Mouse (Mus musculus) liver, embryonic 14.5 days (tissue): ENCODE results near the gene Pde9a. TPM values are rescaled to one million over a fixed set of nuclear protein-coding genes. Genes with fewer than 3 reads are reported as not detected.

ENCODE experiments used
- ATAC-seq: fragments of 200-750 bp; cut with Nextera tagmentation; 2 replicates; pipeline ENCODE4 v1.8.0; 2017; ENCODE audit warnings: moderate number of reproducible peaks, mild to moderate bottlenecking, moderate library complexity; ENCODE audit not compliant: insufficient read depth
- DNase-seq, 3 experiments: peaks; one replicate each; pipeline ENCODE4 v3.0.0-alpha.2; 2012 to 2013; ENCODE audit warnings: low read depth in 3 of 3, low spot score in 3 of 3
- H3K27ac ChIP-seq: fragments of 300-500 bp; sonication (generic); 2 replicates; pipeline ENCODE4 v1.5.1; 2014; ENCODE audit warnings: moderate library complexity, mild to moderate bottlenecking, control low read depth, inconsistent platforms
- H3K27me3 ChIP-seq: fragments of 300-500 bp; sonication (generic); 2 replicates; pipeline ENCODE4 v1.6.1; 2014; ENCODE audit warnings: mild to moderate bottlenecking, low read length, moderate library complexity; ENCODE audit not compliant: control insufficient read depth, insufficient read depth
- H3K36me3 ChIP-seq: fragments of 300-500 bp; sonication (generic); replicated peaks from 2 replicates; pipeline ENCODE4 v1.6.1; 2014; ENCODE audit warnings: low read depth; ENCODE audit not compliant: control insufficient read depth, insufficient read depth
- H3K4me1 ChIP-seq, 2 experiments: fragments of 200-500 bp in 1 of 2; fragments of 300-500 bp in 1 of 2; sonication (generic) in 1 of 2; replicated peaks; 2 replicates each; pipeline ENCODE4 v1.6.1; 2012 to 2014; ENCODE audit warnings: antibody characterized with exemption in 1 of 2, inconsistent platforms in 1 of 2, low read length in 1 of 2; ENCODE audit not compliant: control insufficient read depth in 2 of 2, insufficient read depth in 2 of 2
- H3K4me2 ChIP-seq: fragments of 300-500 bp; sonication (generic); 2 replicates; pipeline ENCODE4 v1.6.1; 2014; ENCODE audit warnings: low read depth, mild to moderate bottlenecking, control low read depth, moderate library complexity
- H3K4me3 ChIP-seq, 2 experiments: fragments of 200-500 bp in 1 of 2; fragments of 300-500 bp in 1 of 2; sonication (generic) in 1 of 2; 2 replicates each; pipeline ENCODE4 v1.5.1; 2012 to 2014; ENCODE audit warnings: low read depth in 2 of 2, low read length in 2 of 2, mild to moderate bottlenecking in 2 of 2, control low read depth in 1 of 2, inconsistent platforms in 1 of 2, moderate library complexity in 1 of 2; ENCODE audit not compliant: insufficient read depth in 1 of 2
- H3K9ac ChIP-seq: fragments of 300-500 bp; sonication (generic); replicated peaks from 2 replicates; pipeline ENCODE4 v1.6.1; 2014; ENCODE audit warnings: mild to moderate bottlenecking, control low read depth, moderate library complexity
- H3K9me3 ChIP-seq: fragments of 300-500 bp; sonication (generic); 2 replicates; pipeline ENCODE4 v1.6.1; 2016; ENCODE audit warnings: low read length, mixed read lengths; ENCODE audit not compliant: control insufficient read depth
- CTCF ChIP-seq: IDR thresholded peaks from 2 replicates; pipeline ENCODE4 v1.5.1; 2016; ENCODE audit warnings: antibody characterized with exemption, low read depth, control low read depth
- EP300 ChIP-seq: IDR thresholded peaks from 2 replicates; pipeline ENCODE4 v1.6.1; 2016; ENCODE audit warnings: antibody characterized with exemption, low read depth
- WGBS: fragments of 180-500 bp; shearing (Covaris S2); extraction: QIAGEN DNeasy Blood & Tissue Kit; methylation state at CpG from one replicate; pipeline ENCODE4 v1.1.7; 2014; ENCODE audit not compliant: insufficient replicate concordance; 5-methylcytosine and 5-hydroxymethylcytosine counted together
- polyA plus RNA-seq, 2 experiments: library from polyadenylated mRNA; depleted of rRNA in 1 of 2; stranded (reverse) in 1 of 2; unstranded in 1 of 2; fragments of >200 nt; fragmentation: Nextera tagmentation in 1 of 2; extraction: Ambion mirVana in 1 of 2; gene quantifications; 2 replicates each; pipeline versions ENCODE4 v1.2.1 to v1.2.3; 2012 to 2014

Gene Pde9a
- polyA plus RNA-seq, 2 experiments = 2.8 to 3.6 TPM

DNA sequence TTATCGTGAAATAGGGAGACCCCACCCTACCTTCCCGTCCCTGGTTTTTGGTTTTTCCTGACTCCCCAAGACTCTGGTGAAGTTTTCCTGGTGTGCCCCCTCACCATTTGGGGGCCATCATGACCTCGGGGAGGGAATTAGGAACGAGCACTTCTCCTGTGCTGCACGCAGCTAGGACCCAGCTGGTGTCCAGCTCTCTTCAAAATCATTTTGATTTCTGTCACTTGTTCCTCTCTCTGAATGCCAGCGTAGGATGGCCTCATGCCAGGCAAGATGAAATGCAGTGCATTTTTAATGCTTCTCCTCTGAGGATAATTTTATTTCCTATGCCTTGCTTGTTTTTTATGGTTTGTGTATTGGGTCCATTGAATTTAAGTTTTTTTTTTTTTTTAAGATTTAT, 135.9 kb downstream of the Pde9a start:
- WGBS = 71% methylated on average over 6 of the region's 6 CpGs
- Histone ChIP-seq H3K27me3 (no peaks in the 10 kb centered on the region), H3K9me3 (no peaks in the 10 kb centered on the region), H3K27ac (no peak overlapping the region), H3K9ac (no peak overlapping the region), H3K4me2 (no peak overlapping the region), H3K4me1 (peaks cover 7 to 13% of the 10 kb centered on the region in 2 experiments; a peak in 3 of 4 replicates), H3K36me3 (no peaks in the 10 kb centered on the region; the same call in 1 of the 2 replicates), H3K4me3 (no peak overlapping the region)
- no peak for DNase-seq
- TF ChIP-seq EP300 (no peak), CTCF (no peak)
- no peak for ATAC-seq

- Histone ChIP-seq H3K4me3 (no peak overlapping the region), H3K4me1 (peaks cover 4 to 10% of the 10 kb centered on the region in 2 experiments; a peak in 3 of 4 replicates), H3K9ac (no peak overlapping the region), H3K27me3 (no peaks in the 10 kb centered on the region), H3K27ac (no peak overlapping the region), H3K36me3 (peaks cover 8% of the 10 kb centered on the region), H3K4me2 (no peak overlapping the region), H3K9me3 (no peaks in the 10 kb centered on the region)
- TF ChIP-seq CTCF (no peak), EP300 (no peak)
- ATAC-seq (no peak), DNase-seq (no peak)
- WGBS = 72% methylated on average over 4 of the region's 4 CpGs
These were observed 139.1 kb downstream of the Pde9a start for GRCm38 (mm10) chr17:31525114-31525513.

DNA sequence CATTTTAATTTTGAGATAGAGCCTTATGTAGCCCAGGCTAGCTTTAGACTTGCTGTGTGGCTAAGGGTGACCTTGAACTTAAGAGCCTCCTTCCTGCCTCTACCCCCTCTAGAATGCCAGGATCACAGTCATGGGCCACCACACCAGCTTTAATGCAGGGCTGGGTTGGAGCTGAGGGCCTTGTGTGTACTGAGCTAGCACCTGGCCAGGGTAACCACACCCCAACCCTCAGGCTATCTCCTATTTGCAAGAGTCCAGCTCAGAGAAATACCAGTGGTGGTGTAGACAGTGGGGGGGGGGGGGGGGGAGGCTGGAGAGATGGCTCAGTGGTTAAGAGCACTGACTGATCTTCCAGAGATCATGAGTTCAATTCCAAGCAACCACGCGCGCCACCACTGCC, 139.8 kb downstream of the Pde9a start:
- Histone ChIP-seq H3K4me2 (no peak overlapping the region), H3K9ac (no peak overlapping the region), H3K4me1 (peaks cover 4 to 7% of the 10 kb centered on the region in 2 experiments; a peak in 3 of 4 replicates), H3K27me3 (no peaks in the 10 kb centered on the region), H3K36me3 (peaks cover 8% of the 10 kb centered on the region), H3K4me3 (no peak overlapping the region), H3K27ac (no peak overlapping the region), H3K9me3 (no peaks in the 10 kb centered on the region)
- DNase-seq (no peak), ATAC-seq (no peak)
- TF ChIP-seq EP300 (no peak), CTCF (no peak)
- WGBS = 98% methylated on average over 3 of the region's 3 CpGs

Other genes with a start within 250 kb of the Pde9a start
- gene Tff2, start 241.9 kb upstream of the Pde9a start, polyA plus RNA-seq (2012; rRNA removed) = not detected in 2 replicates
- not detected in 2 replicates for gene Tff2, start 241.9 kb upstream of the Pde9a start, polyA plus RNA-seq (2014; fragmentation: Nextera tagmentation; extraction: Ambion mirVana)
- not detected in 2 replicates for gene Tff1, start 220.9 kb upstream of the Pde9a start, polyA plus RNA-seq (2012; rRNA removed)
- not detected in 2 replicates for gene Tff1, start 220.9 kb upstream of the Pde9a start, polyA plus RNA-seq (2014; fragmentation: Nextera tagmentation; extraction: Ambion mirVana)
- gene Tmprss3, start 187.2 kb upstream of the Pde9a start, polyA plus RNA-seq (2012; rRNA removed) = 0.27 and 0.39 TPM in 2 replicates
- 0.13 and 0.25 TPM in 2 replicates for gene Tmprss3, start 187.2 kb upstream of the Pde9a start, polyA plus RNA-seq (2014; fragmentation: Nextera tagmentation; extraction: Ambion mirVana)
- gene Ubash3a, start 178.3 kb upstream of the Pde9a start, polyA plus RNA-seq (2012; rRNA removed) = 7.7 and 8.4 TPM in 2 replicates
- gene Ubash3a, start 178.3 kb upstream of the Pde9a start, polyA plus RNA-seq (2014; fragmentation: Nextera tagmentation; extraction: Ambion mirVana) = 11.8 and 13.8 TPM in 2 replicates
- 0.04 and 0.08 TPM in 2 replicates for gene Rsph1, start 108.8 kb upstream of the Pde9a start, polyA plus RNA-seq (2012; rRNA removed)
- 0.14 and 0.22 TPM in 2 replicates for gene Rsph1, start 108.8 kb upstream of the Pde9a start, polyA plus RNA-seq (2014; fragmentation: Nextera tagmentation; extraction: Ambion mirVana)
- gene Slc37a1, start 99.4 kb upstream of the Pde9a start, polyA plus RNA-seq (2012; rRNA removed) = 1.9 and 2.3 TPM in 2 replicates
- gene Slc37a1, start 99.4 kb upstream of the Pde9a start, polyA plus RNA-seq (2014; fragmentation: Nextera tagmentation; extraction: Ambion mirVana) = 1.2 and 1.9 TPM in 2 replicates
- 13.7 and 14.1 TPM in 2 replicates for gene Wdr4, start 133.8 kb downstream of the Pde9a start, polyA plus RNA-seq (2012; rRNA removed)
- 20.8 and 21.1 TPM in 2 replicates for gene Wdr4, start 133.8 kb downstream of the Pde9a start, polyA plus RNA-seq (2014; fragmentation: Nextera tagmentation; extraction: Ambion mirVana)
- 37.5 and 65.5 TPM in 2 replicates for gene Ndufv3, start 133.9 kb downstream of the Pde9a start, polyA plus RNA-seq (2012; rRNA removed)
- 189 and 194 TPM in 2 replicates for gene Ndufv3, start 133.9 kb downstream of the Pde9a start, polyA plus RNA-seq (2014; fragmentation: Nextera tagmentation; extraction: Ambion mirVana)
- 5.5 and 7.0 TPM in 2 replicates for gene Pknox1, start 178.5 kb downstream of the Pde9a start, polyA plus RNA-seq (2012; rRNA removed)
- gene Pknox1, start 178.5 kb downstream of the Pde9a start, polyA plus RNA-seq (2014; fragmentation: Nextera tagmentation; extraction: Ambion mirVana) = 10.6 and 11.8 TPM in 2 replicates